Mouse (Mus musculus) cerebellum, adult 11 months (tissue): Measurements from ENCODE around the gene AU041133.
"Not testable (repeated sequence)": the region's sequence is repeated elsewhere in the genome, so short reads cannot be mapped to it uniquely, and the experiment has no call there.

ENCODE experiments used
- DNase-seq: peaks from one replicate; pipeline ENCODE4 v3.0.0; 2022

The AU041133 gene

GRCm38 (mm10) chr10:82127850-82128401 is at the start of gene AU041133:
Gene AU041133 (plus strand): TSS chr10:82128013.
- peak; percentile 86 for DNase-seq

GRCm38 (mm10) chr10:82082728-82083621 is 44.8 kb upstream of the AU041133 start, which contains the start of gene BC024063:
Gene BC024063 (plus strand): TSS chr10:82083353.
- peak; percentile 72 for DNase-seq

DNA sequence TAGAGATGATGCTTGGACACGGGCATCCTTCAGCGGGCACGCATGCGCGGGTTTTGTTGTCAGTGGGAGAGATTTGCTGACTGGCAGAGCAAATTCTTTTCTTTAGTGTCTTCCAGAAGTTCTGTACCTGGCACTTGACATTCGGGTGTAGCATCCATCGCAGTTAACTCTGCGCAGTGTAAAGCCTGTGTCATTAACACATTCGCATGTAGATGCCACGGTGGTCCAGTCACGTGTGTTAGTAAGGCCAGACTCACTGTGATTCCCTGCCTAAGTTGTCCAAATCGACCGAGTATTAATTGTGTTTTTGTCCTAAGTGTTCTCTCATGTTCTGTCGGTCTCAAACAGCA is 44.2 kb upstream of the AU041133 start:
- DNase-seq, result not testable (repeated sequence)

DNA sequence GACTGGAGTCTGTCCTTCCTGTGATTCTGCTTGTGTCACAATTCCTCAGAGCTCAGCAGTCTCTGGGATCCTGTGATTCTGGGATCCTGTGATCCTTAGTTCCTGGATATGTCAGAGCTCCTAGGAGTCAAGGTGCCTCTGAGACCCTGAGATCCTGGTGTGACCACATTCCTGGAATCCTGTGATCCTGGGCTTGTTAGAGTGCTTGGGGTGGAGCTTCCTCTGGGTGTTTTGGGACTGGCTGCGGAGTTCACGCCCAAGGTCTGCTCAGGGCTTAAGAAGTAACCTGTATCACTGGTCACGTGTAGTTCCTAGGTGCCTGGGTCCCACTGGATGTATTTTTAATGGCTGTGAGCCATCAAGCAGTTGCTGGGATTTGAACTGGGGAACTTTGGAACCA is 10.6 kb upstream of the AU041133 start:
- no peak for DNase-seq

- no peak for DNase-seq
Measured at GRCm38 (mm10) chr10:82145282-82145681, 17.5 kb downstream of the AU041133 start.

DNA sequence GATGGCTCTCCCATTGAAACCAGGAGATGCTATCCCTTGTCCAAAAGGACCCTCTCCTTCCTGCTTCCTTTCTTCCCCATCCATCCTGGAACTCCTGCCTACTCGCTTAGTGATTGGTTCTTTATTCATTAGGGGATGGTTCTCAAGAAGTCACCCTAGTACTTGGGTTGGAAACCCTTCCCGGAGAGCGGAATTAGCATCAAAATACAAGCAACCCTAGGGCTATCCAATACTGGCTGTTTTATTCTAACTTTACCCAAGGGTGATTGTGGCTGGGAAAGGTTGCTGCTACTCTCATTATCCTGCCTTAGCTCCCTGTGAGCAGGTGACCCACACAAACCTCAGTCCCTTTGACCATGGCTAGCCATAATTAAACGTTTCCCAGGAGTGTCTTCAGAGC is 19.8 kb downstream of the AU041133 start:
- DNase-seq, result no peak

- DNase-seq, result no peak
Measured at GRCm38 (mm10) chr10:82167777-82168176, 40.0 kb downstream of the AU041133 start.

GRCm38 (mm10) chr10:82169776-82170175 is 42.0 kb downstream of the AU041133 start:
- DNase-seq, result no peak

DNA sequence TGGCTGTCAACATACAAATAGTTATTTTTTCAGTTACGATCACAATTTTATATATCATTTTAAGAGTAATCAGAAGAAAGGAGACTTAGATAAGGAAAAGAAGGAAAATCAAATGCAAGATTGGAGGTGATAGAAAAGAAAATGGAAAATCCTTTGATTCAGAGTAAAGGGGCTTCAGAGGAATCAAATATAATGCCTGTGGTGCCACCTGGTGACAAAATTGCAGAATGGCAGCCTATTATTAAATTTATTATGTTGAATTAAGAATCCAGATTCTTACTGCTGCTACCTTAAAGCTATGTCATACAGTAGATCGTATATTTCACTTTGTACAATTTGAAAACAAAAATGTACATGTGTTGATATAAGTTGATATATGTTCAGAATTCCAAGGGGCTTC is 43.0 kb downstream of the AU041133 start:
- no peak for DNase-seq

- peak; percentile 85 for DNase-seq
Measured at GRCm38 (mm10) chr10:82178257-82179064, 50.6 kb downstream of the AU041133 start.
